Mouse (Mus musculus): ENCODE measurements around the gene Shc1. TPM values are rescaled to one million over a fixed set of nuclear protein-coding genes. Genes with fewer than 3 reads are reported as not detected.

Shc1 gene
- total RNA-seq, 2 experiments from 2014 or later, result 59.1 to 62.1 TPM

GRCm38 (mm10) chr3:89435041-89435440 lies 16.8 kb downstream of the Shc1 start:
- intact Hi-C loops (cut with DNase I), result no loop called here
- DNase-seq, result no peak

GRCm38 (mm10) chr3:89436176-89437113 lies 18.2 kb downstream of the Shc1 start, which contains the start of gene Pbxip1:
Gene Pbxip1, plus strand, starts transcription at chr3:89436706.
- DNase-seq, result peak; percentile 77 to 80
- intact Hi-C loops (cut with DNase I), result no loop called here

GRCm38 (mm10) chr3:89437269-89437668 lies 19.0 kb downstream of the Shc1 start:
- DNase-seq, result peak; percentile 44 to 59
- intact Hi-C loops (cut with DNase I), result no loop called here

GRCm38 (mm10) chr3:89440691-89441090 lies 22.4 kb downstream of the Shc1 start:
- intact Hi-C loops (cut with DNase I), result no loop called here

GRCm38 (mm10) chr3:89448720-89449537 lies 30.7 kb downstream of the Shc1 start:
- intact Hi-C loops (cut with DNase I), result loop anchor here (5.0 kb wide), 1 partner anchor 42 kb away; no protein-coding TSS in a partner anchor
- peak; percentile 63 to 73 for DNase-seq

More at GRCm38 (mm10) chr3:89440691-89441090, 22.4 kb downstream of the Shc1 start:
- DNase-seq, result peak in 1 of 2 experiments; percentile 35

GRCm38 (mm10) chr3:89449541-89449940 lies 31.3 kb downstream of the Shc1 start:
- intact Hi-C loops (cut with DNase I), result loop anchor here (5.0 kb wide), 1 partner anchor 42 kb away; no protein-coding TSS in a partner anchor
- peak; percentile 73 to 82 for DNase-seq

- intact Hi-C loops (cut with DNase I), result no loop called here
- no peak for DNase-seq
Measured at GRCm38 (mm10) chr3:89451916-89452315, 33.7 kb downstream of the Shc1 start.

GRCm38 (mm10) chr3:89454401-89455177 lies 36.3 kb downstream of the Shc1 start, which contains the start of gene Pmvk:
Gene Pmvk, plus strand, starts transcription at chr3:89454541.
- intact Hi-C loops (cut with DNase I), result loop anchor here (5.0 kb wide), 1 partner anchor 233 kb away; no protein-coding TSS in a partner anchor
- no peak for DNase-seq

GRCm38 (mm10) chr3:89455786-89456285 lies 37.6 kb downstream of the Shc1 start:
- intact Hi-C loops (cut with DNase I), result loop anchor here (2.0 to 5.0 kb wide), 2 partner anchors 29 to 231 kb away; no protein-coding TSS in a partner anchor
- no peak for DNase-seq

GRCm38 (mm10) chr3:89456726-89457665 lies 38.8 kb downstream of the Shc1 start:
- intact Hi-C loops (cut with DNase I), result loop anchor here (2.0 to 5.0 kb wide), 2 partner anchors 28 to 230 kb away; no protein-coding TSS in a partner anchor

GRCm38 (mm10) chr3:89458372-89458964 lies 40.2 kb downstream of the Shc1 start:
- DNase-seq, result no peak
- intact Hi-C loops (cut with DNase I), result loop anchor here (5.0 kb wide), 1 partner anchor 229 kb away; no protein-coding TSS in a partner anchor

More at GRCm38 (mm10) chr3:89456726-89457665, 38.8 kb downstream of the Shc1 start:
- DNase-seq, result peak; percentile 63 to 84

GRCm38 (mm10) chr3:89458965-89459807 lies 40.9 kb downstream of the Shc1 start:
- intact Hi-C loops (cut with DNase I), result loop anchor here (1.0 to 5.0 kb wide), 2 partner anchors 228 to 314 kb away; partner anchors contain the start of gene Ube2q1
- DNase-seq, result peak; percentile 92 to 93

GRCm38 (mm10) chr3:89468268-89468667 lies 50.0 kb downstream of the Shc1 start:
- intact Hi-C loops (cut with DNase I), result no loop called here

GRCm38 (mm10) chr3:89472280-89472679 lies 54.0 kb downstream of the Shc1 start:
- intact Hi-C loops (cut with DNase I), result no loop called here
- no peak for DNase-seq

More at GRCm38 (mm10) chr3:89468268-89468667, 50.0 kb downstream of the Shc1 start:
- no peak for DNase-seq

- DNase-seq, result no peak
- intact Hi-C loops (cut with DNase I), result no loop called here
Measured at GRCm38 (mm10) chr3:89473838-89474237, 55.6 kb downstream of the Shc1 start.

GRCm38 (mm10) chr3:89479055-89479454 lies 60.8 kb downstream of the Shc1 start:
- DNase-seq, result no peak
- intact Hi-C loops (cut with DNase I), result no loop called here

All from heart, postnatal 10 days (tissue).